Mouse (Mus musculus): ENCODE results near the gene Lactbl1. TPM values are rescaled to one million over a fixed set of nuclear protein-coding genes. Genes with fewer than 3 reads are reported as not detected.
A peak's percentile ranks its signal among the peaks of the same experiment; 100 is the strongest.

Gene Lactbl1
- polyA plus RNA-seq, 1 experiment from 2014 or later: not detected

DNA sequence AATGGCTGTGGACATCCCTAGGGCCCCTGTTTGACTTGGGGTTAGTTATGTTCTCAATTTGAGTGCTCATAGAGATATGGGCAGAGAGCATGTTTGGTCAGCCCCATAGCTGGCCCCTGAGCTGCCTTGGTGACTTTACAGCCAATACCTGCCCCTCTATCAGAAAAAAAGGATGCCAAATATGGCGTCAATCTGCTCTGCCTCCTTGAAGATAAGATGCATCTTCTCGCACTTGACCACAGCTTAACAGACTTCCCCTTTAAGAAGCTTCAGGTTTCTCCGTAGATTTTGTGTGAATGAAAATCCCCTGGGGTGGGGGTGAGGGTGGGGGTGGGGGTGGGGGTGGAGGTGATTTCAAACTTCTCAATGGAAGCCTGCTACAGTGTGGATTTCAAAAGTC is 35.5 kb downstream of the Lactbl1 start:
- 72% methylated on average over 3 of the region's 3 CpGs for WGBS
- H3K4me3 ChIP-seq (replicated peaks): no peak overlapping the region
- no peak overlapping the region for H3K27ac ChIP-seq
- peaks cover 93% of the 10 kb centered on the region for H3K36me3 ChIP-seq
- no peak overlapping the region for H3K4me2 ChIP-seq (replicated peaks)
- no peaks in the 10 kb centered on the region for H3K27me3 ChIP-seq
- H3K9ac ChIP-seq (replicated peaks): no peak overlapping the region
- H3K4me1 ChIP-seq (replicated peaks): peaks cover 7% of the 10 kb centered on the region
- ATAC-seq: no peak
- H3K9me3 ChIP-seq: no peaks in the 10 kb centered on the region

DNA sequence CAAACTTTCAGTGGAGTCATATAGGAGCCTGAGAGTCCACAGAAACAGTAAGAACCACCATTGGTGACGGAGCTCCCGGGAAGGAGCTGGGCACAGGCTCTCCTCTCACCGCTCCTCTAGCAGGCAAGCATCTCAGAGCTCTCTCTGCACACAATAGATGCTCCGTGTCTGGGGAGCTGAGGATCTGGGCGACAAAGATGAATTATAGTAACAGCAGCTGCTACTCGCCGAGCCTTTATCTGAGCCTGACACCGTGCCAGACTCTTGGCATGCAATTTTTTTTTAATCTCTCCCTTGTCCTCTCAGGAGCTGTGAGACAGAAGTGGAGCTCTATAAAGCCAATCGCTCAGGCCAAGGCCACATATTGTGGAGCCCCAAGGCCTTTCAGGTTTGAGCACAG is 42.6 kb downstream of the Lactbl1 start:
- no peak overlapping the region for H3K4me2 ChIP-seq (replicated peaks)
- 70% methylated on average over 9 of the region's 9 CpGs for WGBS
- H3K36me3 ChIP-seq: peaks cover 77% of the 10 kb centered on the region
- no peaks in the 10 kb centered on the region for H3K4me1 ChIP-seq (replicated peaks)
- ATAC-seq: peak; percentile 48; the same call in 1 of the 2 replicates
- no peak overlapping the region for H3K9ac ChIP-seq (replicated peaks)
- no peaks in the 10 kb centered on the region; the same call in 1 of the 2 replicates for H3K9me3 ChIP-seq
- H3K27ac ChIP-seq: peak overlapping the region; percentile 42
- H3K4me3 ChIP-seq (replicated peaks): no peak overlapping the region
- H3K27me3 ChIP-seq: no peaks in the 10 kb centered on the region

DNA sequence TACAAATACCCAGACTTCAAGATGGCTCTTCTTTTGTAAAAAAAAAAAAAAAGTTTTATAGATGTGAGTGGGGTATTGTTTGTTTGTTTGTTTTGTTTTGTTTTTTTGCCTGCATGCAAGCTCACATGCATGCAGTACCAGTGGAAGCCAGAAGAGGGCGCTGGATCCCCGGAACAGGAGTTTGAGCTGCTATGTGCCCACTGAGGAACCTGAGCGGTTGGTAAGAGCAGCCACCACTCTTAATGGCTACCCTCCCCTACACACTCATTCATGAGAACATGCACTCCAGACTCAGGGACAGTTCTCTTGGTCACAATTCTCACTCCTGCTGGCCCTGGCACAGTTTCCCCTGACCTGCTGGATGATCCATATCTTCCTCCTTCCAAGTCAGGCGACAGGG is 43.6 kb downstream of the Lactbl1 start:
- peaks cover 76% of the 10 kb centered on the region for H3K36me3 ChIP-seq

GRCm38 (mm10) chr4:136667757-136668156 is 45.3 kb downstream of the Lactbl1 start:
- Histone ChIP-seq H3K27ac (no peak overlapping the region), H3K9me3 (no peaks in the 10 kb centered on the region; the same call in 1 of the 2 replicates), H3K4me2 (replicated peaks) (no peak overlapping the region), H3K4me3 (replicated peaks) (no peak overlapping the region), H3K4me1 (replicated peaks) (no peaks in the 10 kb centered on the region), H3K9ac (replicated peaks) (no peak overlapping the region), H3K36me3 (peaks cover 78% of the 10 kb centered on the region), H3K27me3 (no peaks in the 10 kb centered on the region)
- WGBS: 79% methylated on average over 10 of the region's 10 CpGs
- ATAC-seq: no peak

More for the DNA sequence above, 43.6 kb downstream of the Lactbl1 start:
- Histone ChIP-seq H3K9ac (replicated peaks) (no peak overlapping the region), H3K9me3 (no peaks in the 10 kb centered on the region; the same call in 1 of the 2 replicates), H3K4me2 (replicated peaks) (no peak overlapping the region), H3K4me1 (replicated peaks) (no peaks in the 10 kb centered on the region), H3K4me3 (replicated peaks) (no peak overlapping the region), H3K27me3 (no peaks in the 10 kb centered on the region), H3K27ac (no peak overlapping the region)
- no peak for ATAC-seq
- 74% methylated on average over 4 of the region's 4 CpGs for WGBS

- no peak overlapping the region for H3K27ac ChIP-seq
- WGBS: 91% methylated on average over 19 of the region's 19 CpGs
- no peak overlapping the region for H3K4me3 ChIP-seq (replicated peaks)
- H3K9ac ChIP-seq (replicated peaks): no peak overlapping the region
- ATAC-seq: no peak
- no peaks in the 10 kb centered on the region for H3K27me3 ChIP-seq
- H3K9me3 ChIP-seq: no peaks in the 10 kb centered on the region
- no peak overlapping the region for H3K4me2 ChIP-seq (replicated peaks)
- peaks cover 80% of the 10 kb centered on the region for H3K36me3 ChIP-seq
- peaks cover 8% of the 10 kb centered on the region; the same call in 1 of the 2 replicates for H3K4me1 ChIP-seq (replicated peaks)
These were observed 50.1 kb downstream of the Lactbl1 start for GRCm38 (mm10) chr4:136672335-136673090.

- Histone ChIP-seq H3K4me1 (replicated peaks) (peaks cover 22% of the 10 kb centered on the region), H3K4me2 (replicated peaks) (no peak overlapping the region), H3K4me3 (replicated peaks) (no peak overlapping the region), H3K9ac (replicated peaks) (no peak overlapping the region), H3K9me3 (no peaks in the 10 kb centered on the region), H3K27me3 (no peaks in the 10 kb centered on the region), H3K27ac (no peak overlapping the region), H3K36me3 (peaks cover 60% of the 10 kb centered on the region)
- ATAC-seq: no peak
- 93% methylated on average over 9 of the region's 9 CpGs for WGBS
These were observed 53.0 kb downstream of the Lactbl1 start for GRCm38 (mm10) chr4:136675439-136675838.

DNA sequence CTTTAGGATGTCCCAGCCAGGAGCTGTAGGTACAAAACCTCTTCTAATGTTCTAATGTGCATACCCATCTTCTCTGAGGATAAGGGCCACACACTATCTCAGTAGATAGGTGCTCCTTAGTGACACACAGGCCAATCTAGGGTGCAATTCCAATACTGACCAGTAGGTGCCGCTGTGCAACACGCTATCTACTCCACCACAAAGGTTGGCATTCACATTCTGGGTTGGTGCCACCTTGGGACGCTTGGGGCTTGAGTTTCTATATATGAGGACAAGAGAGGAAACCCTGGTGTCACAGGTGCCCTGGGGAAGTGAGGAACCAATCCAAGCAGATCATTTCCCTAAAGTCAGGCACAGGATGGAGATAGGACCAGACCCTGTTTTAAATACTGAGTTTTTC is 56.1 kb downstream of the Lactbl1 start:
- no peaks in the 10 kb centered on the region for H3K9me3 ChIP-seq
- H3K27me3 ChIP-seq: no peaks in the 10 kb centered on the region
- H3K4me2 ChIP-seq (replicated peaks): no peak overlapping the region
- H3K36me3 ChIP-seq: peaks cover 57% of the 10 kb centered on the region
- 3% methylated on average over 3 of the region's 3 CpGs for WGBS
- H3K4me1 ChIP-seq (replicated peaks): peaks cover 51% of the 10 kb centered on the region
- no peak overlapping the region for H3K9ac ChIP-seq (replicated peaks)
- peak overlapping the region; percentile 68; the same call in 1 of the 2 replicates for H3K27ac ChIP-seq
- no peak overlapping the region for H3K4me3 ChIP-seq (replicated peaks)
- peak; percentile 71 for ATAC-seq

- H3K4me1 ChIP-seq (replicated peaks): peaks cover 55% of the 10 kb centered on the region
- no peak overlapping the region for H3K4me3 ChIP-seq (replicated peaks)
- H3K9me3 ChIP-seq: no peaks in the 10 kb centered on the region
- H3K9ac ChIP-seq (replicated peaks): no peak overlapping the region
- no peak for ATAC-seq
- no peaks in the 10 kb centered on the region for H3K27me3 ChIP-seq
- peaks cover 57% of the 10 kb centered on the region for H3K36me3 ChIP-seq
- 80% methylated on average over 8 of the region's 8 CpGs for WGBS
- peak overlapping the region; percentile 68 for H3K27ac ChIP-seq
- H3K4me2 ChIP-seq (replicated peaks): no peak overlapping the region
These were observed 56.8 kb downstream of the Lactbl1 start for GRCm38 (mm10) chr4:136679221-136679620.

- 0 out of 2 replicates have a peak overlapping the region, but pooled peaks have one; percentile 17 for H3K9ac ChIP-seq (replicated peaks)
- H3K27me3 ChIP-seq: no peaks in the 10 kb centered on the region
- H3K27ac ChIP-seq: peak overlapping the region; percentile 68
- no peaks in the 10 kb centered on the region for H3K9me3 ChIP-seq
- no peak overlapping the region for H3K4me3 ChIP-seq (replicated peaks)
- peaks cover 55% of the 10 kb centered on the region for H3K36me3 ChIP-seq
- H3K4me1 ChIP-seq (replicated peaks): peaks cover 60% of the 10 kb centered on the region
- no peak for ATAC-seq
- WGBS: 71% methylated on average over 14 of the region's 14 CpGs
- H3K4me2 ChIP-seq (replicated peaks): no peak overlapping the region
These were observed 58.2 kb downstream of the Lactbl1 start for GRCm38 (mm10) chr4:136680641-136681040.

GRCm38 (mm10) chr4:136684485-136684884 is 62.1 kb downstream of the Lactbl1 start:
- Histone ChIP-seq H3K9ac (replicated peaks) (no peak overlapping the region), H3K9me3 (no peaks in the 10 kb centered on the region), H3K4me1 (replicated peaks) (peaks cover 59% of the 10 kb centered on the region), H3K4me3 (replicated peaks) (no peak overlapping the region), H3K4me2 (replicated peaks) (no peak overlapping the region), H3K27ac (no peak overlapping the region), H3K36me3 (peaks cover 67% of the 10 kb centered on the region), H3K27me3 (no peaks in the 10 kb centered on the region)
- 90% methylated on average over 5 of the region's 6 CpGs for WGBS
- peak; percentile 46 for ATAC-seq

- Histone ChIP-seq H3K27ac (no peak overlapping the region), H3K27me3 (no peaks in the 10 kb centered on the region), H3K36me3 (peaks cover 72% of the 10 kb centered on the region), H3K4me3 (replicated peaks) (no peak overlapping the region), H3K9ac (replicated peaks) (no peak overlapping the region), H3K4me2 (replicated peaks) (no peak overlapping the region), H3K9me3 (no peaks in the 10 kb centered on the region), H3K4me1 (replicated peaks) (peaks cover 49% of the 10 kb centered on the region)
- ATAC-seq: no peak
- WGBS: 43% methylated on average over 10 of the region's 10 CpGs
These were observed 63.0 kb downstream of the Lactbl1 start for GRCm38 (mm10) chr4:136685431-136685869.

- Histone ChIP-seq H3K4me1 (replicated peaks) (peaks cover 22% of the 10 kb centered on the region), H3K4me2 (replicated peaks) (no peak overlapping the region), H3K9ac (replicated peaks) (no peak overlapping the region), H3K4me3 (replicated peaks) (no peak overlapping the region), H3K36me3 (peaks cover 73% of the 10 kb centered on the region), H3K27me3 (no peaks in the 10 kb centered on the region), H3K27ac (no peak overlapping the region; the same call in 1 of the 2 replicates), H3K9me3 (no peaks in the 10 kb centered on the region)
- 69% methylated on average over 4 of the region's 4 CpGs for WGBS
- no peak for ATAC-seq
These were observed 65.7 kb downstream of the Lactbl1 start for GRCm38 (mm10) chr4:136688113-136688512.
